Mouse (Mus musculus) G1E (cell line): Measurements from ENCODE around the gene Pip5k1c.

Source experiments
- CTCF ChIP-seq: IDR thresholded peaks from 2 replicates; pipeline ENCODE4 v1.5.1; 2012; ENCODE audit warnings: low read depth, low read length, inconsistent platforms, mixed read lengths
- POLR2AphosphoS5 ChIP-seq: IDR thresholded peaks from 2 replicates; pipeline ENCODE4 v1.6.1; 2012; ENCODE audit warnings: low read depth, low read length, inconsistent platforms; ENCODE audit not compliant: insufficient replicate concordance
- TAL1 ChIP-seq: conservative IDR thresholded peaks from 2 replicates; pipeline ENCODE4 v1.6.1; 2012; ENCODE audit warnings: low read depth, low read length, inconsistent platforms, mixed read lengths

- peak; percentile 61 for TF ChIP-seq CTCF
- no peak for TF ChIP-seq POLR2AphosphoS5
- TF ChIP-seq TAL1 = no peak
Observed at GRCm38 (mm10) chr10:81288601-81289000, 4.2 kb upstream of the Pip5k1c start.
